Mouse (Mus musculus): ENCODE measurements around the gene Fuz.
"Not testable (repeated sequence)": the region's sequence is repeated elsewhere in the genome, so short reads cannot be mapped to it uniquely, and the experiment has no call there.

Gene Fuz

DNA sequence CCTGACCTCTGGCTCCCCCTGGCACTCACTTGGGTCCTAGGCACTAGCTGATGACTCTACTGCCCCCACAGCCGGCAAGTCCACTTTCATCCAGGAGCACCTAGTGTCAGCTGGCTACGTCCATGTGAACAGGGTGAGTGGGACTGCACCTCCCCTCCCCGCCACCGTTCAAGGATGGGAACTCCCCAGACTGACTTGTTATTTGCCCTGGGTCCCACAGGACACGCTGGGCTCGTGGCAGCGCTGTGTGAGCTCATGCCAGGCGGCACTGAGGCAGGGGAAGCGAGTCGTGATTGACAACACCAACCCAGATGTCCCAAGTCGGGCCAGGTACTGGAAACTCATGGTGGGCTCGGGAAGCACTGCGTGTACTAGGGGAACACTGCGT lies 34.5 kb upstream of the Fuz start:
- DNase-seq, result no peak

DNA sequence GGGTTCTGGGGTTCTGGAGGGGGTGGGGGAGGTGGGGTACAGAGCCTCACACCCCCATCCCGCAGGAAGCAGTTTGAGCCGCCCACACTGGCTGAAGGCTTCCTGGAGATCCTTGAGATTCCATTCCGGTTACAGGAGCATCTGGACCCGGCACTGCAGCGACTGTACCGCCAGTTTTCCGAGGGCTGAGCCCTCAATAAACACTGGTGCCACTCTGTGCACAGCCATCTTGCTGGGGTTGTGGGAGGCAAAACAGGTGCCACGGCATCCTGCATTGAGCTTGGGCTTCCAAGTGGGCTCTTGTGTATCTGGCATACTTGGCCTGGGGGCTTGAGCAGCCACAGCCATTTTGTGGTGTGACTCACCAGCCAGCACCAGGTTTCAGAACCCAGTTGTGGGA lies 33.4 kb upstream of the Fuz start:
- no peak for DNase-seq

DNA sequence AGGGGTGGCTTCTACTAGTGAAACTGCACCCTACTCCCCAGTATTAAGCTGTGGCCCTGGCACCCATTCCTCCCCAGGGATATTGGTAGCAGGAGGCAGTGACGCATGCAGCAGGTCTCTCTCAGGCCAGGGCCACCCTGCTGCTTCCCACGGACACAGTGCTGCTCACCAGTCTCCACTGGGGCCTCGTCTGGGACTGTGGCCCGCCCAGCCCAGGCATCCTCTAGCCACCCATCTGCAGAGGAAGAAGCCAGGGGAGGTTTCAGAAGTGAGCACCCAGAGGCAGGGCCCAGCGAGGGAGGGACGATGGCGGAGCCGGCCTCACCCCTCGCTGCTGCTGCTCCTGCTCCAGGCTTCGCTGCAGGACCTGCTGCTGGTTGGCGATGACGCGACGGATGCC lies 32.7 kb upstream of the Fuz start:
- no peak for DNase-seq

DNA sequence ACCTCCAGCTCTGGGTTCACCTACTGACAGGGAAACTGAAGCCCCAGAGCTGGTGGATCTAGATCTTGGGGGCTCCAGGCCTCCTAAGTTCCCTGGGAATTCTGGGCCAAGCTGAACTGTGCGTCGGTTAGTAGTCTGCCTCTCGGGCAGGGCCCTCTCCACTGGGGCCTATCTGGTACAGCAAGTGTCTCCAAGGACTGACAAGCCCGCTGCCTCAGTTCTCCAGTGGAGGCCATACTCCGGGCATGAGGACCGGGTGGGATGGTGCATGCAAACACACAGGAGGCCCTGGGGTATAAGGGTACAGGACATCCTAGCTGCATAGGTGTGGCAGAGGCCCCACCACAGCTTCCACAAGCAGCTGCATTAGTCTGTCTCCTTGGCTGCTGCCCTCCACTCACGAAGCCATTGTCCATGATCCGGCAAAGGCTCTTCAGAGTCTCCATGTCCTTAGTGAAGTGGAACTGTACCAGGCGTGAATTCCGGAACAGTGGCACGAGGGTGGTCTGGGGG lies 31.8 kb upstream of the Fuz start:
- no peak for DNase-seq

DNA sequence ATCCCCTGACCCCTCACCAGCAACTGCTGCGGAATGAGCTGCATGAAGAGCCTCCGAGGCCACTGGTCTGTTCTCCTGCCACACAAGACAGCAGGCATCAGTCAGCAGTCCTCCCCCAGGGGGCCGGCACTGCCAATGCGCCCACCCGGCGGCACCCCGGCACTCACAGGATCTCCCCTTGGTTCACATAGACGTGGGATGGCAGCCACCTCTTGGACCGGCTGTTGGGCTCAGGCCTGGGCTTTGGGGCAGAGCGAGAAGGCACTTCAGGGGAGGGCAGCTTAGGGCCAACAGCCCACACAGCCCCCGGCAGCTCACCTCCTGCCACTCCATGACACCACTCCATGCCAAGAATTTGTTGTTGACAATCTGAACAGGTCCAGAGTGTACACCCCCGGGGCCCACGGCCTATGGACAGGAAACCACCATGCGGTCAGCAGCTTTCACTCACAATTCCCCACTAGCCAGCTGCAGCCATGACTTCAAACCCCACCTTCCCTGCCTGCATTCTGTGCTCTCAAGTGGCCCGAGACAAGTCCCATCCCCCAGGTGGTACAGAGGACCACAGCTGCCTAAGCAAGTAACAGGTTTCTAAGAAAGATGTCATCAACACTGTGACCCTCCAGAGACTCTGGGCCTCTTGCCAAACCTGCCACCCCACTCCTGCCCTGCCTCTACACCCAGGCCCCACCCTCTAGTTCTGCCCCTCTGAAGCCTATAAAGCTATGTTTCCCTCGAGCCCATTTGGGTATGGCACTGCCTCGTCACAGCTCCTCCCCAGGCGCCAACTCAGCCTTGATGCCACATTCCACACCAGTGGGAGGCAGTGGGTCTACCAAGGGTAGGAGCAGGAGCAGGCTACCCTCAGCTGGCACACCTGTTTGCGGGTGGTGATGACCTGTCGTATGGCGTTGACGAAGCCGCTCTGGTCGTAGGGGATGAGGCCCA lies 31.0 kb upstream of the Fuz start:
- DNase-seq, result no peak

DNA sequence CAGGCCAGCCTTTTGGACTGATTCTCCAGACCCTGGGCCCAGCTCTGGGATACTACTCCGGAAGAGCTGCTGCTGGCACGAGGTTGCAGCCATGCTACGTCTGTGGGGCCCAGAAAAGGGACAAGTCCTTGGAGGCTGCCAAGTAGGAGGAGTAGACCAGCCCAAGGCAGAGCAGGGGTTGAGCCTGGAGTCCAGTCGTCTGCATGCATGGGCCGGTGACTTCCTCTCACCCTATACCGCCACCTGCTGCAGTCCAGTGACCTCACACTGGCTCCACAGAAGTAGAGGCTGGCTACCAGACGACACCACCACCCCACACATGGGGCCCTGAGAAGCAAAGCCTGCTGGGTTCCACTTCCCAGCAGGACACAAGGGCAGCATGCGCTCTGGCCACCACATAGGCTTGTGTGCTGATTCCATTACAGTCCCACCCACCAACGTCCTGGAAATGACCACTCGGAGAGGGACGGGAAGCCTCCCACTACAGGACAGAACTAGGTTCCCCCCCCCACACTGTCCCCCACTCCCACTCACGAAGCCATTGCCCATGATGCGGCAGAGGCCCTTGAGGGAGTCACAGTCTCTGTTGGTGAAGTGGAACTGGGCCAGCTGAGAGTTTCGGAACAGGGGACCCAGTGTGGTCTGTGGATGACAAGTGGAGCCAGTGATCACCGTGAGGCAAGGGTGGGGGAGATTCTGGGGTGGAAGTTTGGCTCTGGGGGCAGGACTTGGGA lies 29.4 kb upstream of the Fuz start:
- DNase-seq, result no peak

DNA sequence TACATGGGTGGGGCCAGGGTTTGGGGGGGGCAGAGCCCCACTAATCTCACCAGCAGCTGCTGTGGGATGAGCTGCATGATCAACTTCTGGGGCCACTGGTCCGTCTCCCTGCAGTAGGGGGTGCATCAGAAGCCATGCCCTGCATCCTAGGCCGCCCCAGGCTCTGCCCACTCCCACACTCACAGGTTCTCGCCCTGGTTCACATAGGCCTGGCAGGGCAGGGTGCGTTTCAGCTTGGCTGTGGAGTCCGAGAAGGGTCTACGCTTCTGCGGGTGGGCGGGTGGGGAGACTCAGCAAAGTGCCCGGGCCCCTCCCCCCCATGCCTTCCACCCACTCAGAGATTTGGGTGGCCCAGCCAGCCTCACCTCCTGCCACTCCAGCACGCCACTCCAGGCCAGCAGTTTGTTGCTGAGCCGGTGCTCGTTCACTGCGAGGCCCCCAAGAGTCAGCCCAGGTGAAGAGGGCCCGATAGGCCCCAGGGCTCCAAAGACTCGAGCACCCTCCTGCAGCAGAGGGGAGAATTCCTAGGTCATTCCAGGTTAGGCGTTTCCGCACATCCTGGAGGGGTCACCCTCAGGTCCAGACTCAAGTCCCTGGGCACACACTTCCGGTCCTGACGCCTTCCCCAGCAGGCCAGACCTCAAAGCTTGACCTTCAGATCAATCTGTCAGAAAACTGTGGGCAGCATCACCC lies 28.7 kb upstream of the Fuz start:
- no peak for DNase-seq

DNA sequence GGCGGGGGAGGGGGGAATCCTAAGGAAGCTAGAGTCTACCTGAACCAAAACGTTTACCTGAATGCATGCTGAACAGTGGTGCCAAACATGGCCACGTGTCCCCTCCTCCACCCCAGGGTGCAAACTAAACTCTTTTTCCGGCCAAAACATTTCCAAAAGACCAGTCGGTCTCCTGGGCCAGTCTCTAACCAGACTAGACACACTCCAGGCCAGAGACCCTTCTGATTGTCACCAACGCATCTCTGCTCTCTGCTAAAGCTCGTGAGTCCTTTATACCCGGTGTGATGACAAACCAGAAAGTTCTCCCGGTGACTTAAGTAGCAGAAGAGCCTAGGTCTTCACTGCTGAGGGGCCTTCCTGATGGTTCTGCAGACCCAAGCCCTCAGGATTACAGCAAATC lies 28.1 kb upstream of the Fuz start:
- DNase-seq, result no peak

DNA sequence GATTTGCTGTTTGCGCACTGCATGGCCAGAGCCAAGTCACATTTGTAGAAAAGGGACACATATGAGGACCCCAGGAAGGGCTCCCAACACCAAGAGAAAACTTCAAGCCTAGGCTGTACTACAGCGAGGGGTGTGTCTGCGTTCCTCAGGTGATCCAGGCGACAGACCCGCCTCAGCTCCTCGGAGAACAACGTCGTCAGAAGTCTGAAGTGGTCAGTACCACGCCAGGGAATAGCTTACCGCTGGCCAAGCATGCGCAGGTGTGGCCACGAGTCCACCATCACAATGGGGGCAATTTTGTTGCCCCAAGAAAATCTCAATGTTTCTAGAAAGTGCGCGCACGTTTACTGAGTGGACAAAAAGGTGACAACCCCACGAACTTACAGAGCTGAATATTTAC lies 27.4 kb upstream of the Fuz start:
- no peak for DNase-seq

DNA sequence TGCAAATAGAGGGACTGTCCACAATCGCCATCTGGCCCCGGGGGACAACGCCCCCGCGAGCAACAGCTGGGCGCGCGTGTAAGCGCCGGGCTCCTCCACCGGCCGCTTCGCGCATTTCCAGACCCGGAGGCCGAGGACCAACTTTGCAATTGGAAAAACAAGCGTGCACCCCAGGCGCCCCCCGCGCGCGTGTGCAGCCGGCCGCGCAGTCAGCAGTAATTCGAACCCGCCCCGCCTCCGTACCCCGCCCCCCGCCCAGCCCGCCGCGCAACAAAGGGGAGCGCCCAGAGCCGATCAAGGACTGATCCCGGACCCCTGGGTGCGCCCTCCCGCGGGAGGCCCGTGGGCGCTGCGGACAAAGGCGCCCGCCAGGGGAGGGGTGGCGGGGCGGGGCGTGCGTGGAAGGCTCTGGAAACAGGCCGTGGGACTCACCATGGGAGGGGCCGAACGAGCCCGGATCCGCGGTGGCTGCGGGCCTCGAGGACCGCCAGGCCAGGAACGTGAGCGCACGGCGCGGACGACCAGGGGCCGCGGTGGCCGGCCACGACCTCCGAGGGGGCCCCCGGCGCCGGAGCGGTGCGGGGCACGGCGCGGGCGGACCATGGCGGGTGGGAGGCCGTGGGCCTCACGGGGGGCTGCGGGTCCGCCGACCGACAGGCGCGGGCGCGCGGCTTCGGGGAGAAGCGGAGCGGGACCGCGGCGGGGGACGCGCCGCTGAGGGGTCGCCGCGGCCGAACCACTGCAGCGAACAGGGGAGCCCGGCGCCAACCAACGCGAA lies 26.8 kb upstream of the Fuz start:
- peak; percentile 71 for DNase-seq

DNA sequence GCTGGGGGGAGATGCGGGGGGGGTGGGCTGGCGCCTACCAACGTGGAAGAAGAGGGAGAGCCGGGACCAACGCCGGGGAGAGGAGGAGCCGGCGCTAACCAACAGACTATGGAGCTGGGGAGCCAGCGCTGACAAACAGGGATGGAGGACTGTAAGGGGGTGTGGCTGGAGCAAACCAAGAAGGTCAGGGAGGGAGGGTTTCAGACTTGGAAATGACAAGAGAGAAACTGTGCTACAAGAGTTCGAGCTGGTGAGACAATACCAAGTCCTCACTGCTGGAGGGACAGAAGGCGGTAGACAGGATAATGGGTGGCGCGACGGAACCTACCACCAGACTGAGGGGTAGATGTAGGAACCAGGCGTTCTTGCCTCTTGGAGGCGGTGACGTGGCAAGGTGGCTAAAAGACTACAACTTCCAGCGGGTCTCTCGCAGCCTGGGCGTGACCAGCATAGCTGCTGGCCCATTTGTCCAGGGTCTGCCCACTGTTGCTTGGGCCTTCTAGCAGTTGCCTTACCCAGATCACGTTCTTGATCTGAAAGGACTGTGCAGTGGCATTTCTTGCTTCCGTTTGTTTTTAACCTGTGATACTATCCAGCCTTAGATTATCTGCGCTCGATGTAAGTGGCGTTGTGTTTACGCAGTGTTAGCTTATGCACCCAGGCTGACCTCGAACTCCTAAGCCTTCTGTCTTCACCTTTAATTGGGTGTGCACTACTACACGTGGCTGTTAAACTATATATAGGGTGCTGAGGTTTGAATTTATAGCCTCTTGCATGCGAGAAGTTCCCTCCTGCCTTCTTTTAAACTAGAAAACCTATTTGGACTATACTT lies 26.0 kb upstream of the Fuz start, which contains the start of gene Ptov1:
TSS of gene Ptov1 (minus strand) at position 92 of the 832 bp plus-strand sequence.
- DNase-seq, result peak; percentile 87

DNA sequence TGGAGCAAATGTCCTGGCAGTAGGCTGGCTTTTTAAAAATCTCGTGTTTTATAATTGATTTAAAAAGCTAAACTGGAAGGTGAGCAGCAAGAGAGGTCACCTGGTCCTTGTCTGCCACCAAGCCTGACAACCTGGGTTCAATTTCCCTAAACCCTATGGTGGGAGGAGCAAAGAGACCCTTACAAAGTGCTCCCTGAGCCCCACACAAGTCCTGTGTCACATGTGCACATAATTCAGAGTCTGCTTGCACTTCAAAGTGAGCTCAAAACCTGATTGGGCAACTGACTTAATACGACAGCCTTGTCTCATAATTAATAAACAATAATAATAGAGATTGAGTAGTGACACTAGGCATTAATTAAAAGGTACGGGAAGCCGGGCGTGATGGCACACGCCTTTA lies 25.3 kb upstream of the Fuz start:
- no peak for DNase-seq

DNA sequence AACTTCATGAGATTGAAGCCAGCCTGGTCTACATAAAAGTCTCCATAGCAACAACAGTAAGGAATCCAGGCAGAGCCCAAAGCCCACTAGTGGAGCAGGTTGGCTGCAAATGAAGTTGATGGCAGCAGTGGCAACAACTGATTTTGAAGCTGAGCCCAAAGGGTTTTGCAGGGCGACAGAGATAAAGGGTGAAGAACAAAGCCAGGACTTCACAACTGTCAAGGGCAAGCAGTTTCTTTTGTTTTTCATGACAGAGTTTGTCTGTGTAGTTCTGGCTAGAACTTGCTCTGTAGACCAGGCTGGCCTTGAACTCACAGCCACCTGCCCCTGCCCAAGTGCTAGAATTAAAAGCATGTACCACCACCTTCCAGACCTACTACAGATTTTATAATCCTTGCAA lies 24.7 kb upstream of the Fuz start:
- DNase-seq, result no peak

DNA sequence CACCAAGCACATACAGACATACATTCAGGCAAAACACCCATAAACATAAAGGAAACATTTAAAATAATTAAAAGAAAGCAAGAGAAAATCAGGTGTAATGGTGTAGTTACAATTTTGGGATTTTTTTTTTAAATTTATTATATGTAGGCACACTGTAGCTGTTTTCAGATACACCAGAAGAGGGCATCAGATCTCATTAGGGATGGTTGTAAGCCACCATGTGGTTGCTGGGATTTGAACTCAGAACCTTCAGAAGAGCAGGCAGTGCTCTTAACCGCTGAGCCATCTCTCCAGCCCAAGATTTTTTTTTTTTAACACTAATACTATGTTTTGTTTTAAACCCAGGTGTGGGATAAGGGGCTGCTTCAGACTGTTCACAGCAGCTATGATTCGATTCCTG lies 24.1 kb upstream of the Fuz start:
- not testable (repeated sequence) for DNase-seq

DNA sequence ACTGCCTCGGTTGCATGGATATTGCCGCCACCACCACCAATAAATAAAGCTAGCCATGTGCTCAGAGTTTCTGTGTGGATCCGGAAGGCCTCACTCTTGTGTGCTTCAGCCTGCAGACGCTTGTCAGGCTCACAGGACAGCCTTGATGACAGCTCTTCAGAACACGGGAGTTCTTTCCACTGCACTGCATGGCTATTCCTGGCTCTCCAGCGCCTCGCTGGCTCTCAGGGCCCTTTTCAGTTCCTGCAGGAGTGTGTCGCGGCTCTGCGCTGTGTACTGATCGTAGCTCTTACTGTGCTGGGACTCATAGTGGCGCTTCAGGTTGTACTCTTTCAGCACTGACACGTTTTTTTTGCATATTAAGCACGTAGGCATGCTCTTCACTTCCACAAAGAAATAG lies 18.0 kb upstream of the Fuz start:
- DNase-seq, result no peak

DNA sequence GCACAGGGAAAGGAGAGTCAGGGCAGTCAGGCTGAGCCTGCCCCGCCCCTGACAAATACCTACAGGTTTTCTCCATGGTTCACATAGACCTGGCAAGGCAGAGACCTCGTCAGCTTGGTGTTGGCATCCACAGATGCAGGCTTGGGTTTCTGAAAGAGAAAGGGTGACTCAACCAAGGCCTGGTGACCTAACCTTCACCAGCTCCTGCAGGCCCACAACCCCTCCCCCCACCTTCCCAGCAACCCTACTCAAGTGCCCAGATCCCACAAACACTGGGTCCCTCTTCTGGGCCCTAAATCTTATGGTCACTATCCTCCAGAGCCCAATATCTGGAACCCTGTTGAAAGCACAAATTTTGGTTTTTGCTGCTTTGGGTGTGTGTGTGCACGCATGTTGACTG lies 12.8 kb upstream of the Fuz start:
- DNase-seq, result no peak

DNA sequence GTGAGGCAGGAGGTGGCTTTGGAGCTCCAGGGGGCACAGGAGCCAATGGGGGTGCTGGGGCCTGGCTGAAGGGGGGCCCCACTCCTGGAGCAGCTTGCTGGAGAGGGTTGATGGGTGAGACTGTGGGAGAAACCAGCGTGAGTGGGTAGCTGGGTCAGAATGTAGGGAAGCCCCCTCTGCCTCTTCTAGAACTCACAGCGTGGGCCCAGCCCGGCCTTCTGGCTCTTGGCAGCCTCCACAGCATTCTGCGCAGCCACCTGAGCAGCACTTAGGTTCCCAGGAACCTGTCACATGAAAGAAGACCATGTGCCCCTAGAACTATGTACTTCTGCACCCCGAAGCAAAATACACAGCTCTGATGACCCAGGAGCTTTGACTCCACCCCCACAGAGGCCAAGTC lies 11.2 kb upstream of the Fuz start:
- DNase-seq, result no peak

DNA sequence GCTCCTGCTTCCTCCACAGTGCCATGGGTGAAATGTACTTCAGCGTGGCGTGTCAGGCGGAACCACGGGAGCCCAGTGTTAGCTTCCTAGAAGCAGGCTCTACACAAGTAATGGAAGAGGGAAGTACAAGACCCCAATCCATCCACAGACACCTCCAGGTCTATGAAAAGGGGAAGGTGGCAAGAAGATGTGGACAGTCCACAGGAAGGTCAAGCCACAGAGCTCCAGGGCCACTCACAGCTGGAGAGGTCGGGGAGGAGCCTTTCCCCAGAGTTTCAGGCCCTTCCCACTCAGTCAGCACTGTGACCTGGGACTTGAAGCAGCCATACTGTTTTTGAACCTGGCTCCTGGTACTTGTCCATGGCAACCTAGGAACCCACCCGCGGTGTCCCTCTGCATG lies 8.9 kb upstream of the Fuz start:
- DNase-seq, result no peak

DNA sequence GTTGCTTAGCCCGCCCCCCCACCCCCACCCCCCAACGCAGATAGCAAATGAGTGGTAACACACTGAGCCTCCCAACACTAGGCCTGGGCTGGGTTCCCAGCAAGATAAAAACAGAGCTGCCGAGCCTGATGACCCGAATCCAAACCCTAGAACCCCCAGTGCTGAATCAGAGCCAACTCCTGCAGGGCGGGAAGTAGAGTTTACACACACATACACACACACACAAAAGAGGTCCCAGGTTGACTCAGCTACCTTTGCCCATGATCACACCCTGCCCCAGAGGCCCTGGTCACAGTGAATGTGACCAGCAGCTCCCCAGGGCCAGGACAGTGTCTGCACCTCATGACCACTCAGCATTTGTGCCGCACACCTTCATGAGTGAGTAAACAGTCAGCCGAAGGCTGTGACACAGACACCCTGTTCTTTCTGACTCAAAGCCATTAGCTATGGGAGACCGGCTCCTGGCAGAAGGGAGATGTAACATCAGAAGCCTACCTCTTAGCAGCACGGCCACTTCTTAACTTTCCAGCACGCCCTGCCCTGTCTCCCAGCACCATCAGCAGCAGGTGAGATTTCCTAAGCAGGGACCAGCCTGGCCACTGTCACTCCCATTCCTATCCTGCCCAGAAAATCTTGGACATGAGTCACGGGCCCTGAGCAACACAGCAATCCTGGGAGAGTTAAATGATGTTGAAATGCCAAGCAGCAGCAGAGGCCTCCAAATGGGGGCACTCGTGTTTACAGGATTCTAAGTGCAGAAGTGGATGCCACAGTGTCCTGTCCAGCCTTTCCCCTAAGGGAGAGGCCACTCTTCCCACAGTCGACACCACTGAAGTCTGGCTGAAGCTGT lies 7.4 kb upstream of the Fuz start:
- DNase-seq, result no peak

DNA sequence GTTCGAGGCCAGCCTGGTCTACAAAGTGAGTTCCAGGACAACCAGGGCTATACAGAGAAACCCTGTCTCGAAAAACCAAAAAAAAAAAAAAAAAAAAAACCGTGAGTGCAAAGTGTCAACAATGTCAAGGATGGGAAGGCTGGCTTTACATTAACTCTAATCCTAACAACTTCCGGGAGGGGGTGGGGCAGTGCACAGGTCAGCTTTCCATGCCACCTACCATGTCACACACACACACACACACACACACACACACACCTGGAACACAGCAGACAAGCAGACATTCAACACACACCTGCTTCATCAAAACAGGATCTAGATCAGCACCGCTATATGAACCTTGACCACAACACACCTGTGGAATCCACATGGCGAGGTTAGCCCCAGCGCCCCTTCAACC lies 5.7 kb upstream of the Fuz start:
- DNase-seq, result no peak

DNA sequence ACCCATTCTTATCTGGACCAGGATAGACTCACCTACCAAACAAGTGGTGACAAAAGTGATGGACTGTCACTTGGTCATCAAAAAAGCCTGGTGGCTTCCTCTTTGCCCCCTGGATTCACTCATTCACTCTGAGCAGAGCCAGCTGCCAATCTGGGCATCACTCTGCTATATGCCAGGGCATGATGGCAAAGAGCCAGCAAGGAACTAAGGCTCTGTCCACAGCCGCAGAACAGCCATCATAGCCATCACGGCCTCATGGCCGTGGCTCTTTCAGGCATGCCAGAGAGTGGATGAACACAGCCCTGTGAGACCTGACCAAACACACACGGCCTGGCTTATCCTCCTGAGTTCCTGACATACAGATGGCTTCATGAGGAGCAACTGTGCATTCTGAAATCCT lies 5.1 kb upstream of the Fuz start:
- DNase-seq, result no peak

Measured in thymus, postnatal 14 days (tissue).